Mouse (Mus musculus): Measurements from ENCODE around the gene Srcap.
"Not testable (repeated sequence)": the region's sequence is repeated elsewhere in the genome, so short reads cannot be mapped to it uniquely, and the experiment has no call there.

Srcap gene

GRCm38 (mm10) chr7:127489982-127490381 is 21.8 kb upstream of the Srcap start:
- in situ Hi-C loops (cut with MboI, MseI): no loop called here

GRCm38 (mm10) chr7:127491846-127492245 is 19.9 kb upstream of the Srcap start:
- in situ Hi-C loops (cut with MboI, MseI): no loop called here

- in situ Hi-C loops (cut with MboI, MseI): no loop called here
These were observed 17.1 kb upstream of the Srcap start for GRCm38 (mm10) chr7:127494648-127495047.

GRCm38 (mm10) chr7:127497382-127497781 is 14.4 kb upstream of the Srcap start:
- in situ Hi-C loops (cut with MboI, MseI): no loop called here

- in situ Hi-C loops (cut with MboI, MseI): no loop called here
These were observed 13.4 kb upstream of the Srcap start for GRCm38 (mm10) chr7:127498407-127498806.

- in situ Hi-C loops (cut with MboI, MseI): no loop called here
These were observed 3.5 kb upstream of the Srcap start for GRCm38 (mm10) chr7:127508291-127508690.

- in situ Hi-C loops (cut with MboI, MseI): not testable (repeated sequence)
These were observed 2.0 kb upstream of the Srcap start for GRCm38 (mm10) chr7:127509830-127510229.

- in situ Hi-C loops (cut with MboI, MseI): no loop called here
These were observed 542 bp upstream of the Srcap start for GRCm38 (mm10) chr7:127511241-127511640.

GRCm38 (mm10) chr7:127512231-127513015 is 640 bp downstream of the Srcap start:
- in situ Hi-C loops (cut with MboI, MseI): no loop called here

- in situ Hi-C loops (cut with MboI, MseI): no loop called here
These were observed 1.2 kb downstream of the Srcap start for GRCm38 (mm10) chr7:127513016-127513390.

GRCm38 (mm10) chr7:127513781-127514180 is 2.0 kb downstream of the Srcap start:
- in situ Hi-C loops (cut with MboI, MseI): no loop called here

GRCm38 (mm10) chr7:127515846-127516245 is 4.1 kb downstream of the Srcap start:
- in situ Hi-C loops (cut with MboI, MseI): no loop called here

GRCm38 (mm10) chr7:127516344-127516743 is 4.6 kb downstream of the Srcap start:
- in situ Hi-C loops (cut with MboI, MseI): no loop called here

- in situ Hi-C loops (cut with MboI, MseI): no loop called here
These were observed 7.5 kb downstream of the Srcap start, which contains the start of gene Gm42715 for GRCm38 (mm10) chr7:127519284-127519683. Gm42715 (plus strand) TSS chr7:127519584.

GRCm38 (mm10) chr7:127541671-127542070 is 29.9 kb downstream of the Srcap start:
- in situ Hi-C loops (cut with MboI, MseI): no loop called here

- in situ Hi-C loops (cut with MboI, MseI): no loop called here
These were observed 37.5 kb downstream of the Srcap start for GRCm38 (mm10) chr7:127549116-127549835.

GRCm38 (mm10) chr7:127551558-127551957 is 39.8 kb downstream of the Srcap start:
- in situ Hi-C loops (cut with MboI, MseI): no loop called here

GRCm38 (mm10) chr7:127560580-127560979 is 48.8 kb downstream of the Srcap start:
- in situ Hi-C loops (cut with MboI, MseI): no loop called here

- in situ Hi-C loops (cut with MboI, MseI): no loop called here
These were observed 49.6 kb downstream of the Srcap start, which contains the start of gene Tmem265 for GRCm38 (mm10) chr7:127561340-127561858. Tmem265 (plus strand) TSS chr7:127561390.

GRCm38 (mm10) chr7:127564381-127565150 is 52.8 kb downstream of the Srcap start:
- in situ Hi-C loops (cut with MboI, MseI): no loop called here

- in situ Hi-C loops (cut with MboI, MseI): no loop called here
These were observed 61.2 kb downstream of the Srcap start, which contains the start of gene Phkg2 for GRCm38 (mm10) chr7:127572895-127573471. Phkg2 (plus strand) TSS chr7:127573340.
